Mouse (Mus musculus) left cerebral cortex, adult 2 months (tissue): Measurements from ENCODE around the gene Ift122. TPM values are rescaled to one million over a fixed set of nuclear protein-coding genes. Genes with fewer than 3 reads are reported as not detected.

ENCODE experiments used
- DNase-seq, 2 experiments: peaks; one replicate each; pipeline ENCODE4 v3.0.0; 2021 to 2022; ENCODE audit warnings: low spot score in 2 of 2, mixed read lengths in 1 of 2; ENCODE audit errors: extremely low spot score in 1 of 2
- H3K27ac ChIP-seq: fragments of 200-600 bp; 2 replicates; pipeline ENCODE4 v1.8.1; 2022
- H3K4me3 ChIP-seq: fragments of 200-600 bp; 2 replicates; pipeline ENCODE4 v1.8.1; 2022
- CTCF ChIP-seq: fragments of 200-600 bp; IDR thresholded peaks from 2 replicates; pipeline ENCODE4 v1.8.1; 2022; ENCODE audit warnings: antibody characterized with exemption, mild to moderate bottlenecking, moderate library complexity
- intact Hi-C: fragments of 180-260 bp; cut with DNase I; formaldehyde crosslinking; loops from one replicate; pipeline ENCODE4 v1.15.1; 2025
- total RNA-seq, 2 experiments: library from RNA; stranded (reverse); gene quantifications; 2 replicates each; pipeline ENCODE4 v1.2.3; 2021

The Ift122 gene
- total RNA-seq, 2 experiments from 2014 or later = 31.1 to 32.7 TPM

DNA sequence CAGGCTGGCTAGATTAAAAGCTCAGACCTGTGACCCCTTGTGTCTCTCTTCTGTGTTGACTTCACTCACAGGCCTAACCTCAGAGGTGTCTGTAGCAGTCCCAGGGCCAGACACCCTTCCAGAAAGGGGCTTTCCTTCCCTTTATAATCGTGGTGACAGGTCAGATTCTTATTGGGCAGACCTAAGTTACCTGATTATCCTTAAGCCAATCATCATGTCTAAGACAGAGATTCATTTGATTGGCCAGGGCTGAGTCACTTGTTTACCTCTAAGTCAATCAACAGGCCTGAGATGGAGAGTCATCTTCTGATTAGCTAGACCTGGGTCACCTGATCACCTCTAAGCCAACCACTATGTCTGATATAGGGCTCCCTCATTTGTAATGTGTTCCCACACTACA is 85.5 kb downstream of the Ift122 start:
- no peak overlapping the region for H3K4me3 ChIP-seq
- no peak for DNase-seq
- H3K27ac ChIP-seq = no peak overlapping the region
- no peak for TF ChIP-seq CTCF
- intact Hi-C loops = no loop called here

- TF ChIP-seq CTCF = no peak
- no peak overlapping the region for H3K4me3 ChIP-seq
- intact Hi-C loops = no loop called here
- DNase-seq = no peak
- no peak overlapping the region for H3K27ac ChIP-seq
These were observed 87.3 kb downstream of the Ift122 start for GRCm38 (mm10) chr6:115940603-115941002.

- intact Hi-C loops = no loop called here
- TF ChIP-seq CTCF = no peak
- no peak for DNase-seq
- no peak overlapping the region for H3K27ac ChIP-seq
- no peak overlapping the region for H3K4me3 ChIP-seq
These were observed 87.9 kb downstream of the Ift122 start for GRCm38 (mm10) chr6:115941128-115941527.

DNA sequence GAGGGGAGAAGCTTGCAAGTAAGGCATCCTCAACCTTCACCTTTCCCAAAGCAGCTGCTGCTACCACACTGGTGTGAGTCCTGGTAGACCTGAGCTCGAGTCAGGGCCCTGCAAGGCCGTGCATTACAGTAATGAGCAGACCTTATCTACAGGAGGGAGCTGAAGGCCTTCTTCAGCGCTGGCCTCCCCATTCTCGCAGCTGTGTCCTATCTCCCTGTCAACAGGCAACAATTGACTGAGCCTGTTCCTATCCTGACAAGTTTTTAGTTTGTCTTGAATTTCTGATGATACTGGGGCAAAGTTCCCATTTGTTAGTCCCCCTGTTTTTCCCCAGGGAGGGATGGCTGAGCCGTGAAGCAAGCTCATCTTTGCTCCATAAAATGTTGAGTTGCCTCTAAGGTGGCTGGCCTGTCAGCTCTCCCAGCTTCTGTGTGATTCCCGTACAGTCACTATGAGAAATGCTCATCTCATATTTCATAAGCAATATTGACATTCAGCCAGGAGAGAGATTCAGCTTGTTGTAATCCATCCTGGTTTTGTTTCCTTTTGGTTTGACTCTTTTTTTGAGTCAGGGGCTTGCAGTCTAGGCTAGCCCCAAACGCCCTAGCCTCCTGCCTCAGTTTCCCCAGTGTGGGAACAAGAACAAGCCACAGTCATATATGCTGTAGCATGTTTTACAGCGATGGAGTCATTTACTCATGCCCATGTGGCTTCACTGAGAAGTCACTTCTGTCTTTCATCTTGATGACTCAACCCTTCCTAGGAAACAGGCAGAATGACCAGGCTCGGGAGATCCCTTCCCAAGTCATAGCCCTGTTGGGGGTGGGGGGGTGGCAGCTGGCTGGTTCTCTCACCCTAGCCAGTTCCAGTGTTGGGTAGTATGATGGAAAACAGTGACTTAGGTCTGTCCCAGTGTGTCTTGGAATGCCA is 90.5 kb downstream of the Ift122 start:
- Histone ChIP-seq H3K4me3 (no peak overlapping the region), H3K27ac (no peak overlapping the region)
- intact Hi-C loops = no loop called here
- no peak for TF ChIP-seq CTCF
- no peak for DNase-seq

- DNase-seq = no peak
- no peak within 1 kb of the TSS for H3K4me3 ChIP-seq
- no peak within 1 kb of the TSS for H3K27ac ChIP-seq
- intact Hi-C loops = no loop called here
- TF ChIP-seq CTCF = no peak
These were observed 91.4 kb downstream of the Ift122 start, which contains the start of gene H1foo for GRCm38 (mm10) chr6:115944638-115945037. TSS of gene H1foo (plus strand) at chr6:115944938.

GRCm38 (mm10) chr6:115945633-115946032 is 92.4 kb downstream of the Ift122 start:
- Histone ChIP-seq H3K27ac (no peak overlapping the region), H3K4me3 (no peak overlapping the region)
- no peak for TF ChIP-seq CTCF
- DNase-seq = no peak
- intact Hi-C loops = no loop called here

DNA sequence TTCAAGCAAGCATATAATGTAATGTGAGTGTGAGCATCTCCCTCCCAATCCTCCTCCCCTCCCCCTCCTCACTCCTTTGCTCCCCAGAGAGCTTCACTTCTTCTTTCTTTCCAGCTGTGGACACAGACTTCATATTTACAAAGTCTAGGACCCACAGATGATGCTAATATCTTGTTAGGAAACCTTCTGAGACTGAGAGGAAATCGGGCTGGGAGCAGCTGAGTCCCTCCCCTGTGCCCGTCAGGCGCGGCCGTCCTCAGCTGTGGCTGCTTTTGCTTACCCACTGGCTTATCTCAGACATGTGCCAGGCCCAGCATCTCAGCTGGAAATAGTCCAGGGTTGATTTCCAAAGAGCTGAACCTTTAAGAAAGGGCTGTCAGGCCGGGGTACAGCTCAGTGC is 93.1 kb downstream of the Ift122 start:
- TF ChIP-seq CTCF = no peak
- DNase-seq = no peak
- no peak overlapping the region for H3K27ac ChIP-seq
- no peak overlapping the region for H3K4me3 ChIP-seq
- intact Hi-C loops = no loop called here

- no peak for TF ChIP-seq CTCF
- intact Hi-C loops = no loop called here
- no peak overlapping the region for H3K4me3 ChIP-seq
- DNase-seq = no peak
- H3K27ac ChIP-seq = no peak overlapping the region
These were observed 101.3 kb downstream of the Ift122 start for GRCm38 (mm10) chr6:115954506-115955074.

GRCm38 (mm10) chr6:115955169-115955568 is 101.9 kb downstream of the Ift122 start:
- intact Hi-C loops = no loop called here
- no peak for TF ChIP-seq CTCF
- H3K27ac ChIP-seq = no peak overlapping the region

GRCm38 (mm10) chr6:115955664-115956063 is 102.4 kb downstream of the Ift122 start:
- Histone ChIP-seq H3K27ac (no peak overlapping the region), H3K4me3 (no peak overlapping the region)
- no peak for TF ChIP-seq CTCF
- DNase-seq = no peak
- intact Hi-C loops = no loop called here

More at GRCm38 (mm10) chr6:115955169-115955568, 101.9 kb downstream of the Ift122 start:
- H3K4me3 ChIP-seq = no peak overlapping the region
- no peak for DNase-seq

DNA sequence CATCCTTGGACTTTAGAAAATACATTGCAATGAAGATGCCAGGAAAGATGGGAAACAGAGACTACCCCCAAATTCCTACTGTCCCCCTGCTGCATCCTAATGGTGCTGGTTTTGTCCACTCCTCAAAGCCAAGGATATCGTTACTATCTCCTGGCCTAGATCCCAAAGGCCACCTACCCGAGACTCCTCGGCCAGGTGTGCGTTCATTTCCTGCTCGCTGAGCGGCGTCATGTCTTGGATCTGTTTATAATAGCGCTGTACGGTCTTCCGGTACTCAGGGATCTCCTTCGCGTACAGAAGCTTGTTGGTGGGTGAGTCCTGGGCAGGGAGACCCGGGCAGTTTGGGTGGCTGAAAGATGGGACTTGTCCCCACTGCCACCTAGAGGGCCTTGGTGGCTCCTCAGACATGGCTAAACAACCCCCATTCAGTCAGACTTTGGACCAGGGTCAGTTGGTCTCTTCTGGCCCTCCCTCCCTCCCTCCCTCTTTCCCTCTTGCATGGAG is 103.2 kb downstream of the Ift122 start:
- Histone ChIP-seq H3K27ac (no peak overlapping the region), H3K4me3 (no peak overlapping the region)
- peak; percentile 9 for TF ChIP-seq CTCF
- no peak for DNase-seq
- intact Hi-C loops = no loop called here

DNA sequence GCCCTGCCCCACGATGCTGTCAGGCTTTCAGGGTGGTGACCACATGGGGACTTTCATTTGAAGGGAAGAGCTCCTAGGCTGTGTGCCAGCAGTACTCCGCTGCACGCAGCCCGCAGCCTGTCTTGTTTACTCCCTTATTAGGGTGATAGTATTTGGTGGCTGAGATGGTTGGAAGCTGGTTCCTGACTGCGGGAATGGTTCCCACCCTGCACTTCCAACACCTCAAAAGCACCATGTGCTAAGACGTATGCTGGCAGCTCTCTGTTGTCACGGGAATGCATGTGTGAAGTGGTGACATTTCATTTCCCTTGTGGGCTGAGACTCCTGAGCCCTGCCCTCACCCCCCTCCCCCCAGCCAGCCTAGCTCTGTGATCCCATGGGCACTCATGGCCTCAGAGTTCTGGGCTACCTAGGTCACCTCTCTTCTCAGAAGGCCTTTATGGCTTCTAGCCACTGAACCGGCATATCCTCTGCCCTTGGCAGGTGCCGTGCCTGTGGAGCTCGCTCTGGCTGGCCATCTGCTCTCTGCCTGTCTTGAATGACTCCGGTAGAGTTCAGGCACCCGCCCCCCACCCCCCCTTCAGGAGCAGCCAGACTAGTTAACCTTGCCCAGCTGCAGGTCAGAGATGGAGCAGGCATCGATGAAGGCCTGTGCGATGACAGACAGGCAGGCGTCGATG is 103.8 kb downstream of the Ift122 start:
- H3K27ac ChIP-seq = no peak overlapping the region
- TF ChIP-seq CTCF = no peak
- intact Hi-C loops = no loop called here
- no peak overlapping the region for H3K4me3 ChIP-seq
- no peak for DNase-seq
